17 mouse cellular contexts compared by ENCODE assay signal in genomic region chr17:6140875-6141274, GRCm38 (mm10). TPM values are rescaled to one million over a fixed set of nuclear protein-coding genes. Genes with fewer than 3 reads are reported as not detected.
DNase-seq lines count a peak whose midpoint lies in the region; ATAC-seq and TF ChIP-seq lines count a peak whose summit lies in the region.
"Had no signal": no experiment of that assay in that cellular context is flagged by ENCODE, and none has a peak within 500 bp of the region (broad histone marks: within the 10 kb centered on the region; RNA-seq: fewer than 3 reads in every experiment).

No protein-coding gene starts in this region.

- no peaks in the 10 kb centered on the region for H3K27me3 ChIP-seq in limb, embryonic 13.5 days
- no peaks in the 10 kb centered on the region for H3K27me3 ChIP-seq in limb, embryonic 10.5 days (ENCODE audit: low read depth, poor library complexity, severe bottlenecking)
- H3K27me3 ChIP-seq in C2C12 (ENCODE audit: control insufficient read depth, insufficient read depth, insufficient read length): no peaks in the 10 kb centered on the region
- H3K27me3 ChIP-seq in myocyte (ENCODE audit: control insufficient read depth, insufficient read depth, insufficient read length): no peaks in the 10 kb centered on the region
- H3K27me3 ChIP-seq: embryonic facial prominence, embryonic 13.5 days; liver, embryonic 15.5 days; midbrain, embryonic 15.5 days had no signal

- H3K79me2 ChIP-seq in C2C12 (ENCODE audit: control insufficient read depth, insufficient read depth): peaks cover 69% of the 10 kb centered on the region
- peaks cover 63% of the 10 kb centered on the region for H3K79me2 ChIP-seq in myocyte (ENCODE audit: control insufficient read depth, insufficient read depth)

- H3K4me3 ChIP-seq in limb, embryonic 13.5 days: no peak overlapping the region
- H3K4me3 ChIP-seq in limb, embryonic 10.5 days: no peak overlapping the region
- H3K4me3 ChIP-seq in C2C12 (ENCODE audit: insufficient read depth, poor library complexity, severe bottlenecking) (no peak overlapping the region), myocyte (no peak overlapping the region)
- no peak overlapping the region for H3K4me3 ChIP-seq in embryonic fibroblast, embryonic 13.5 days (ENCODE audit: insufficient read depth, low read length)
- H3K4me3 ChIP-seq: embryonic facial prominence, embryonic 13.5 days; liver, embryonic 15.5 days; megakaryocyte, embryonic 14.5 days; midbrain, embryonic 15.5 days had no signal

- H3K9me3 ChIP-seq in limb, embryonic 13.5 days: no peaks in the 10 kb centered on the region
- H3K9me3 ChIP-seq in limb, embryonic 10.5 days (replicated peaks): no peaks in the 10 kb centered on the region
- H3K9me3 ChIP-seq: embryonic facial prominence, embryonic 13.5 days; liver, embryonic 15.5 days; megakaryocyte, embryonic 14.5 days; midbrain, embryonic 15.5 days had no signal

- H3ac ChIP-seq in C2C12 (ENCODE audit: control insufficient read depth, insufficient read length, low read depth) (no peak overlapping the region), myocyte (ENCODE audit: control insufficient read depth, insufficient read length) (no peak overlapping the region)

- H3K27ac ChIP-seq in limb, embryonic 13.5 days: peak overlapping the region; percentile 28; the same call in 1 of the 2 replicates
- no peak overlapping the region for H3K27ac ChIP-seq in limb, embryonic 10.5 days
- H3K27ac ChIP-seq in embryonic fibroblast, embryonic 13.5 days (ENCODE audit: insufficient read depth, low read length): peak overlapping the region; percentile 98
- H3K27ac ChIP-seq: embryonic facial prominence, embryonic 13.5 days; liver, embryonic 15.5 days; midbrain, embryonic 15.5 days had no signal

- no peak for TF ChIP-seq POLR2A in embryonic fibroblast, embryonic 13.5 days (IDR thresholded peaks at IDR 0.05; ENCODE audit: low read depth, low read length)
- no peak for TF ChIP-seq POLR2A in myocyte (IDR thresholded peaks at IDR 0.05; ENCODE audit: insufficient read length, low read depth)

- WGBS in limb, embryonic 13.5 days: 81% methylated on average over 3 of the region's 3 CpGs
- WGBS in limb, embryonic 10.5 days: 92% methylated on average over 3 of the region's 3 CpGs

- no peak overlapping the region for H3K9ac ChIP-seq in limb, embryonic 13.5 days
- H3K9ac ChIP-seq: embryonic facial prominence, embryonic 13.5 days; liver, embryonic 15.5 days; midbrain, embryonic 15.5 days had no signal

- H3K79me3 ChIP-seq in C2C12 (ENCODE audit: low read depth): peaks cover 33% of the 10 kb centered on the region

- no peak for DNase-seq in limb, embryonic 10.5 days (ENCODE audit: low spot score)
- DNase-seq in thymus, postnatal 36 days: no peak
- DNase-seq in T-cell, adult 2 months (ENCODE audit: low spot score): no peak
- DNase-seq: cerebellum, adult 9-10 months; gastrocnemius, postnatal 14 days; heart, postnatal 36 days; spleen, adult 18-20 months had no signal

- H3K36me3 ChIP-seq in limb, embryonic 13.5 days: peaks cover 31% of the 10 kb centered on the region
- H3K36me3 ChIP-seq in limb, embryonic 10.5 days: peaks cover 42% of the 10 kb centered on the region
- peaks cover 37% of the 10 kb centered on the region for H3K36me3 ChIP-seq in C2C12 (ENCODE audit: control insufficient read depth, insufficient read depth)
- no peaks in the 10 kb centered on the region for H3K36me3 ChIP-seq in myocyte (ENCODE audit: control insufficient read depth, insufficient read depth)
- H3K36me3 ChIP-seq: liver, embryonic 15.5 days had no signal

- no peak overlapping the region for H3K4me2 ChIP-seq in limb, embryonic 13.5 days (replicated peaks)
- peak overlapping the region; percentile 16 for H3K4me2 ChIP-seq in myocyte (ENCODE audit: low read depth)
- H3K4me2 ChIP-seq: embryonic facial prominence, embryonic 13.5 days; heart, embryonic 11.5 days; liver, embryonic 15.5 days; midbrain, embryonic 15.5 days had no signal

- TF ChIP-seq CTCF in C2C12 (IDR thresholded peaks at IDR 0.05; ENCODE audit: control insufficient read depth, insufficient read depth, insufficient read length): no peak
- no peak for TF ChIP-seq CTCF in embryonic fibroblast, embryonic 13.5 days (IDR thresholded peaks at IDR 0.05; ENCODE audit: borderline replicate concordance, insufficient read depth, low read length)

- ATAC-seq in limb, embryonic 13.5 days (ENCODE audit: low FRiP score, low read depth): no peak
- ATAC-seq: hindbrain, embryonic 16.5 days; midbrain, embryonic 15.5 days had no signal

- peaks cover 9% of the 10 kb centered on the region; the same call in 1 of the 2 replicates for H3K4me1 ChIP-seq in limb, embryonic 13.5 days
- H3K4me1 ChIP-seq in limb, embryonic 10.5 days: no peaks in the 10 kb centered on the region
- peaks cover 11% of the 10 kb centered on the region for H3K4me1 ChIP-seq in embryonic fibroblast, embryonic 13.5 days (ENCODE audit: control insufficient read depth, insufficient read depth, low read length)
- H3K4me1 ChIP-seq: liver, embryonic 15.5 days; megakaryocyte, embryonic 14.5 days; midbrain, embryonic 15.5 days had no signal

TF ChIP-seq in C2C12, 6 proteins besides CTCF, POLR2A, EP300 and RAD21:
- TF ChIP-seq CEBPB (IDR thresholded peaks at IDR 0.05; ENCODE audit: low read depth) (peak; percentile 94), FOSL1 (IDR thresholded peaks at IDR 0.05; ENCODE audit: insufficient read depth, low read length, poor library complexity, severe bottlenecking) (peak; percentile 62), MAX (IDR thresholded peaks at IDR 0.05) (no peak), MYOG (IDR thresholded peaks at IDR 0.05; ENCODE audit: control insufficient read depth, extremely low read depth, insufficient read length) (no peak), MYOD1 (IDR thresholded peaks at IDR 0.05; ENCODE audit: control insufficient read depth, insufficient read length, low read depth) (no peak), USF1 (IDR thresholded peaks at IDR 0.05; ENCODE audit: low read depth) (no peak)

TF ChIP-seq in myocyte, 11 proteins besides CTCF, POLR2A, EP300 and RAD21:
- TF ChIP-seq CEBPB (IDR thresholded peaks at IDR 0.05; ENCODE audit: insufficient read depth, poor library complexity, severe bottlenecking) (peak; percentile 61; the same call in 1 of the 2 replicates), REST (IDR thresholded peaks at IDR 0.05; ENCODE audit: insufficient read depth, insufficient read length) (no peak), E2F4 (IDR thresholded peaks at IDR 0.05; ENCODE audit: insufficient read depth) (no peak)

RNA-seq across cellular contexts. Expression of gene Tulp4, which starts 34.6 kb away (rescaled TPM):
- polyA plus RNA-seq in limb, embryonic 13.5 days (2015; fragmentation: Nextera tagmentation; extraction: Ambion mirVana): 111 and 114 TPM in 2 replicates
- polyA plus RNA-seq in limb, embryonic 10.5 days (2016; fragmentation: Nextera tagmentation; extraction: Ambion mirVana): 145 and 159 TPM in 2 replicates
- 58.1 TPM for polyA plus RNA-seq in C2C12 (2012; fragmentation: generic; extraction: Trizol)
- polyA plus RNA-seq in embryonic fibroblast, embryonic 13.5 days (2011; ENCODE audit: insufficient read length, low read depth, missing spikeins): 164 and 243 TPM in 2 replicates
- polyA plus RNA-seq in myocyte (2012; fragmentation: generic; extraction: Trizol): 56.4 TPM
